Mouse (Mus musculus) lung, adult 18-20 months (tissue): Measurements from ENCODE around the gene Nudt8.
A peak's percentile ranks its signal among the peaks of the same experiment; 100 is the strongest.
"Not testable (repeated sequence)": the region's sequence is repeated elsewhere in the genome, so short reads cannot be mapped to it uniquely, and the experiment has no call there.

Experiments used
- DNase-seq, 2 experiments: peaks; one replicate each; pipeline ENCODE4 v3.0.0; 2022; ENCODE audit warnings: mixed read lengths in 2 of 2

Gene Nudt8

DNA sequence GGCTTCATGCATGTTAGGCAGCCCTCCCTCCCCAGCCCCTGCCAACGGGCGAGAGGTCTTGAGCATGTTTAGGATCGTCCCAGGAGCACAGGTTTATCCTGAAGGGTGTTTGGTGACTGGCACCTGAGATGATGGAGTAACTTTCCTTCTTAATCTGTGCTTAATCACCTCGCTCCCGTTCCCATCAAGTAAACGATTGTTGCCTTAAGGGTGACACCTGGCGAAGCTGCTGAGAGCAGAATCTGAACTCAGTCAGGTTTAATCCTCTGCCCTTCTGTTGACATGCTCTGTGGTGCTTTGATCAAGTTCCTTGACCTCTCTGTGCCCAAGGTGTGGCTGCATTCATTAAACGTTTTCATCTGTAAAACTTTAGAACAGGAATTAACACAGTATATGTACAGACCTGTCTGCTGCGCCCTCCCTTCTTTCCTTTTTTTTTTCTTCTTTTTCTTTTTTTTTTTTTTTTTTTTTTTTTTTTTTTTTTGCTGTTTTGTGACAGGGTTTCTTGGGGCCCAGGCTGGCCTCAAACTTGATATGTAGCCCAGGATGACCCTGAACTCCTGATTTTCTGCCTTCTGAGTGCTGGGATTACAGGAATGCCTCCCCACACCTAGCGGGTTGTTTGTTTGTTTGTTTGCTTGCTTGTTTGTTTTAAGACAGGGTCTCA, 17.7 kb downstream of the Nudt8 start:
- no peak for DNase-seq

DNA sequence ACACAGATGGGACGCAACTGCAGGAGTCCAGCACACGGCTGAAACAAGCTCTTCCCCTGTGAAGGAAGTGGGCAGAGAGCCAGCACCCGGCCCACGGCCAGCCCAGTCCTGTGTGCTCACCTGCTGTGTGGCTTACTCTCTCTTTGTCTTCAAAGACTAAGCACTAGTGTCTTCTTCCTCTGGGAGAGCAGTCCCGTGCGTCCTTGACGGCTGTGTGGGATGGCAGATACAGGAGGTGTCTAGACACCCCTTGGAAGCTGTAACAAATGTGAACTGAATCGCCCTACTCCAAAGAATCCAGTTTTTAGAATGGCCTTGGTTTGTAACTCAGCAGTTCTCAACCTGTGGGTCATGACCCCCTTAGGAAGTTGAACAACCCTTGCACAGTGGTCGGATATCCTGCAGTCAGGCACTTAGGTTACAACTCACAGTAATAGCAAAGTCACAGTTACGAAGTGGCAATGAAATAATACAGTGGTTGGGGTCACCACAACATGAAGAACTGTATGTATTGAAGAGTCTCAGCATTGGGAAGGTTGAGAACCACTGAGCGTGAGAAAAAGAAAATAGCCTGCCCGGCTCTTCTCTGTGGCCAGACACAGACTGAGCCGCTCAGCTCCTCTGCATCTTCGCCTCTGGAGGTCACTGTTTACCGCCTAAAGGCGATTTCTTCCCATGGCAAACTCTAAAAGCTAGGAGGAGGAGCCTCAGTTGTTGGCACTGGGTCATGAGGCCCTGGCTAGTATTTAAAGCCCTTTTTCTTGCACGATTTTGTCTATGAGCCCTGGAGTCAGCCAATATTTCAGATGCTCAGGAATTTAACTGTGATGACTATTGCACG, 18.6 kb downstream of the Nudt8 start:
- DNase-seq, result peak; percentile 85 to 91

DNA sequence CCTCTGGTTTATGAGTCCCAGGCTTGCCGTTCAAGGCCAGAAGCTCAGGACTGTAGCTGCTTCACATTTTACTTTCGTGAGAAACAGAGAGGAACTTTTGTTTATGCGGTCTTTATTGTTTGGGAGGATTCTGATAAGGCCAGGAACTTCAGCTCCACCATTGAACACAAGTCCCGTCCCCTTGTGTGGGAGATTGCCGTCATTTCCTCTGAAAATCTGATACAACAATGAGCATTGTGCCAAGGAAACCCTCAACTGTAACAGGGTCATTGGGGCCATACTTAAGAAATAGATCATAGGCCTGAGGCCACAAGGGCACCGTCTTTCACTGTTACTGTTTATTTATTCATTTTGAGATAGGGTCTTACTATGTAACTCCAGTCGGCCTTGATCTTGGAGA, 22.8 kb downstream of the Nudt8 start:
- no peak for DNase-seq

DNA sequence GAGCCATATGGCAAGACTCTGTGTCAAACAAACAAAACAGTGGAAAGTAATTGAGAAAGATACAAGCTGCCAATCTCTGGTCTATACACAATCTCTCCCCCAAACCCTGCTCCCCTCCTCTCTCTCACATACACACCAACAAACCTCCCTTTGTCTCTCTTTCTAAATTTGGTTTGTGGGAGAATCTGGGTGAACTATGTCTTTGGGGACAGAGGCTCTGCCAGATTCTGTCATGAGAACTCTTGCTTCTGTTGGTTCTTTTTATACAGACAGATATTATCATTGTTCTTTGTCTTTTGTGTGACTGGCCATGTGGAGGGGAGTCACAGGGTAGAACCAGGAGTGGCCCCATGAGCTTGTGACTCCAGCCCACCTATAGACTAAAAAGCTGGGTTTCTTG, 27.2 kb downstream of the Nudt8 start:
- DNase-seq, result no peak

DNA sequence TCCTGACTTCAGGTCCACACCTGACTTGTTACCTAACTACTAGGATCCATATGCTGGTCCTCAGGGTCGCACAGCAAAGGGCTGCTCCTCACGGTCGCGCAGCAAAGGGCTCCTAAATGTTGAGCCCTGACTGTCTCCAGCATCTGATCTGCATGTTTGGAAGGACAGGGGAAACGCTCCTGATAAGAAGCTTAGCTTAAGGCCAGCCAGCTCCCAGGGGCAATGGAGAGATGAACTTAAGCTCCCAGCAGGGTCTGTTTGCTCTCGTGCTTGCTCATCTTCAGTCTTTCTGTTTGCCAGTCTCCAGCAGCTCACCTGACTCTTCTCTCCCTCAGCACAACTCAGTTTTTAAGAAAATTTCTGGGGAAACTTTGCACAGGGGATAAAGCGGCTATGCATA, 32.3 kb downstream of the Nudt8 start:
- DNase-seq, result no peak

DNA sequence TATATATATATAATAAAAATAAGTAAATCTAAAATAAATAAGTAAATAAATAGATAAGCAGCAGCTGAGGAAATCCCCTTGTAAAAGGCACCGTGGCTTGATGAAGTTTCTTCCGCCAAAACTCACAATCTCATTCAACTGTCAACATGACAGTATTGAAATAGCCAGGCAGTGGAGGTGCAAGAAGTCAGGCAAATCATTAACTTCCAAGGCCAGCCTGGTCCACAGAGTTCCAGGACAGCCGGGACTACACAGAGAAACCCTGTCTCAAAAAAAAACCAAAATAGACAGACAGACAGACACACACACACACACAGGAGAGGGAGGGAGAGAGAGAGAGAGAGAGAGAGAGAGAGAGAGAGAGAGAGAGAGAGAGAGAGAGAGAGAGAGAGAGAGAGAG, 32.9 kb downstream of the Nudt8 start:
- DNase-seq, result no peak

DNA sequence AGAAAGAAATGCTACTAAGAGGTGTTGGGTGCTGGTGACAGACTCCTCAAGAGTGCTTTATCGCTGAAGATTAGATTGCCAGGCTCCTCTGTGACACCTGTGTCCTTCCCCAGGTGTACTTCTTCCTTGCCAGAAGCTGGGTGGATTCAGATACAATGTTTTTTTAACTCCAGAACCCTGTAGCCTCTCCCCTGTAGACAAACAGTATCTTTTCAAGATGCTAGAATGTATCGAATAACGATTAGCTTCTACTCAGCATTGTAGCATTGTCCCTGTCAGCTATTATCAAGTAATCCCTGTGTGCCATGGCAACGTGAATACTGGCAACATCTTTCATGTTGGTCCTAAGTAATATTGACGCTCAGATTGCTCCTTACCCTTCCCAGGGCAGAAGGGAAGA, 33.4 kb downstream of the Nudt8 start:
- DNase-seq, result no peak

DNA sequence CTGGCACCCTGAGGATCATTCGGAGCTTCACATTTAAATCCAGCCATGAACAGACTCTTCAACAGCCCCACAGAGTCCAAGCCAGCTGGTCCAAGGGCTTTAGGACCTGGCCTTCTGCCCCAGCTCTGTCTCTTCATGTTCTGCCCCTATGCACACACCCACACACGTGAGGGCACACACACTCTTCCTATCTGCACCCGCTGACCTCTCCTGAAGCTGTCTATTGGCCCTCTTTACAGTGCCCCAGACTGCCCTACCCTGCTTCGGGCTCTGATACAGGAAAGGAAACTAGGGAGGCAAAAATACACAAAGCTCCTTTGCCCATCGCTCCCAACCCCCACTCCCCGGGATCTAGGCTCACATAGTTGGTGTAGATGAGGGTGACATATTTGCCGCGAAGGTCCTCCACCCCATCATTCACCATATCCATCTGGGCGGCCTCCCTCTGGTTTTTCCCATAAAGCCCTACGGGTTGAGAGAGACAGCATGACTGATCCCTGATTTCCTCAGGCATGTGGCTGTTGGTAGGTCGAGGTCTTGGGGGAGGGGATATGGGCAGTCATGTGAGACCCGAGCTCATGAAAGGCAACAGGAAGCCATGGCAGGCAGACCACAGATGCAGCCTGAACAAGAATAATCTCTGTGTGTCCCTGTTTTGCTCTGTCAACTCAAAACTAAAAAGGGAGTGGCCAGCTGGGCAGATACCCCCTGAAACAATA, 36.1 kb downstream of the Nudt8 start:
- no peak for DNase-seq

DNA sequence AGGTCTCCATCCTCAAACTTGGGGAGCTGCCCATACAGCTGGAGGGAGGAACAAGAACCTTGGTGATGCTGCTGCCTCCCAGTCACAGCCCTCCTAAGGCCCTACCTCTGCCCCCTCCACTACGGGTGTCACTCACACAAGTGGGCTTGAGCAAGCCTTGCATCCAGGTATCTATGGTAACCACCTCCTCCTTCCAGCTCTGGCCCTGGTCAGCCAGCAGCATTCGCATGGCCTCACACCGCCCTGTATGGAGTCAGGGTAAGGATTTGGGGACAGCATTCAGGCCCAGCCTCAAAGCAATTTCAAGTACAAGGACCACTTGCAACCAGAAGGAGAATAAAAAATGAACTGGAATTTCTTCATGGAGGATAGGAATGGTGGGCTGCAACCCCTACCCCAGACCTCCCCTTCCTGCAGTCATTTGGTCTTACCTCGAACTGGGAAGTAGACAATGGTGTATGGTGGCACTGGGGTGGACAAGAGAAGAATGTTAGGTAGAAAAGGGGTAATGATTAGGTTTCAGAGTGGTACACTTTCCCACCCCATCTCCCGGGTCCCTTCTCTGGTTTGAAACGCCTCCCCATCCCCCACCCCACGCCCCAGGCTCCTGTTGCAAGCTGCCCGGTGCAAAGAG, 36.9 kb downstream of the Nudt8 start:
- DNase-seq, result not testable (repeated sequence)

DNA sequence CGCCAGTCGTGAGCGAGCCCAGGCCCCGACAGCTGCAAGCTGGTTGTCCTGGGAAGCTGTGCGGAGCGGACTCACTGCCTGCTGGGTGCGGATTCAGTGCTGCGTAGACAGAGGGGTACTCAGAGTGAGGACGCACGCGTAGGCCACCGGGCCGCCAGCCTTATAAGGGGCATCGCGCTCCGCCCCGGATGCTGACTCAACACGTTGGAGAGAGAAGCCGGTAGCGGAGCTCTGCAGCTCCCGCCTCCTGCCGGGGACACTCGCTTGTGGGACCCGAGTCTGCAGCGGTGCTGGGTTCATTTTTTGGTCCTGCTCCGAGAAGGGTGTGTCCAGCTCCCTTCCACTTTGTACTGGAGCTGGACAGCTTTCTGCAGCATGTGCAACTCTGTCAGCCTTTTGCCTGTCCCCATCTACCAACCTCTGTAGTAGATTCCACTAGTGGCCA, 37.4 kb downstream of the Nudt8 start, which contains the start of gene Gstp1:
Gstp1 (minus strand) TSS at position 198 of the 445 bp plus-strand sequence.
- peak; percentile 92 to 94 for DNase-seq

DNA sequence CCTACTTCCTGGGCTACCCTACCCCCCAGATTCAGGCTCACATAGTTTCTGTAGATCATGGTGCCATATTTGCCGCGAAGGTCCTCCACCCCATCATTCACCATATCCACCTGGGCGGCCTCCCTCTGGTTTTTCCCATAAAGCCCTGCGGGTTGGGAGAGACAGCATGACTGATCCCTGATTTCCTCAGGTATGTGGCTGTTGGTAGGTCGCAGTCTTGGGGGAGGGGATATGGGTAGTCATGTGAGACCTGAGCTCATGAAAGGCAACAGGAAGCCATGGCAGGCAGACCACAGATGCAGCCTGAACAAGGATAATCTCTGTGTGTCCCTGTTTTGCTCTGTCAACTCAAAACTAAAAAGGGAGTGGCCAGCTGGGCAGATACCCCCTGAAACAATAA, 40.6 kb downstream of the Nudt8 start:
- not testable (repeated sequence) for DNase-seq

DNA sequence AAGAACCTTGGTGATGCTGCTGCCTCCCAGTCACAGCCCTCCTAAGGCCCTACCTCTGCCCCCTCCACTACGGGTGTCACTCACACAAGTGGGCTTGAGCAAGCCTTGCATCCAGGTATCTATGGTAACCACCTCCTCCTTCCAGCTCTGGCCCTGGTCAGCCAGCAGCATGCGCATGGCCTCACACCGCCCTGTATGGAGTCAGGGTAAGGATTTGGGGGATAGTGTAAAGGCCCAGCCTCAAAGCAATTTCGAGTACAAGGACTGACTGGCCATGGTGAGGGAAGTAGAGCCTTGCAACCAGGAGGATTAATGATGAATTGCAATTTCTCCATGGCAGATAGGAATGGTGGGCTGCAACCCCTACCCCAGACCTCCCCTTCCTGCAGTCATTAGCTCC, 41.1 kb downstream of the Nudt8 start:
- DNase-seq, result not testable (repeated sequence)

DNA sequence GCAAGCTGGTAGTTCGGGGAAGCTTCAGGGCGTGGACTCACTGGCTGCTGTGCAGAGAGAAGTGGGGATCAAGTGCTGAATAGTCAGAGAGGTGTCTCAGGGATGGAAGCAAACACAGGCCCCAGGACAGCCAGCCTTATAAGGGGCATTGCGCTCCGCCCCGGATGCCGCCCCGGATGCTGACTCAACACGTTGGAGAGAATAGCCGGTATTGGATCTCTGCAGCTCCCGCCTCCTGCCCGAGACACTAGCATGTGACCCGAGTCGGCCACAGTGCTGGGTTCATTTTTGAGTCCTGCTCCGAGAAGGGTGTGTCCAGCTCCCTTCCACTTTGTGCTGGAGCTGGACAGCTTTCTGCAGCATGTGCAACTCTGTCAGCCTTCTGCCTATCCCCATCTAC, 41.7 kb downstream of the Nudt8 start:
- peak; percentile 67 to 73 for DNase-seq

DNA sequence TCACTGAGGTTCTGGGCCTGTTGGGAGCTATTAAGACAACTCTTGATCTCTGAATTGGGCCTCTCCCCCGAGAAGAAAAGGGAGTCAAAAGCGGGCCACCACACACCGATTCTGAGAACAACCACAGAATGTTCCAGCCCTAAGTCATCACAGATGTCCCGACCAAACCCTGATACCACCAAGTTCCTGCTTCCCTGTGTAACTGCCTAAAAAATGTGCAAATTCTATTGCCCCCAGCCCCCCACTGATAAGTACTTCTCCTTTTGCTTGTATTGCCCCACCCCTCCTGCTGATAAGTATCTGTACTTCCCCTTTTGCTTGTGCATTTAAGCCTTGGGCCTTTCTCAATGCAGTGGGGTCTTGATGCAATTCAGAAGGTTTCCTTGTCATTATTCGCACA, 43.7 kb downstream of the Nudt8 start:
- DNase-seq, result not testable (repeated sequence)

DNA sequence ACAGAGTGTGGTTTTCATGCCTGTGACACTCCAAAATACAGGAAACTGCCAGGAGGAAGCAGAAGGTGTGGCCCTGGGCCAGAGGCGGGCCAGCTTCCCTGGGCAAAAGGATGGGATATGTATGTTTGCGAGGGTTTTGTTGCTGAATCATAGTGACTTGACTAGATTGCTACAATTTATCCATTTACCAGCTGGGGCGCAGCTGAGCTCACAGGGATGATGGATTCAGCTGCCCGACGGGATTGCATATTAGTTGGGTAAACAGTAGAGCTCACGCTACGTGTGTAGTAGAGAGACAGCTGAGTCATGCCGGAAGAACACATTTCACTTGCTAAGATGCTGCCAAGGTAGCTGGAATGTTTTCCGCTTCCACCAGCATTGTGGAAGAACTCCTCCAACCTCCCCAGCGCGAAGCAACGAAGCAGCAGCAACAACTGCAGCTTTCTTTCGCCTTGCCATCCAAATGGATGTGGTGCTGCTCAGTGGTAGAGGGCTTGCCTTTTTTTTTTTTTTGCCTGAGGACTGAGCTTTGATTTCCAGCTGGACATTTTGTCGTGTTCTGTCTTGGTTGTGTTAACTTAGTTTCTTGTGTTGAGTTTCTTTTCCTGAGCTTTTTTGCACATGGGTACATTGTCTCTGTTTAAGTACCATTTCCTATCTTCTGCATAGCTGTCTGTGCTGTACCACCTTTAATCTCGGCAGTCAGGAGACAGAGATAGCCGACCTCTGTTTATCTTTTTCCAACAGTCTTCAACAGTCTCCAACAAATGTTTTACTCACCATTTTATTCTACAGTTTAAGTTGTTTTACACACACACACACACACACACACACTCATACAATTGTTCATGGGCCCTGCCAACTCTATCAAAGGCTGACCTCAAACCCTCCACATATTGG, 45.8 kb downstream of the Nudt8 start, which contains the start of gene Gstp2:
Gstp2 (minus strand) TSS at position 58 of the 900 bp plus-strand sequence.
- DNase-seq, result peak; percentile 89 to 94

DNA sequence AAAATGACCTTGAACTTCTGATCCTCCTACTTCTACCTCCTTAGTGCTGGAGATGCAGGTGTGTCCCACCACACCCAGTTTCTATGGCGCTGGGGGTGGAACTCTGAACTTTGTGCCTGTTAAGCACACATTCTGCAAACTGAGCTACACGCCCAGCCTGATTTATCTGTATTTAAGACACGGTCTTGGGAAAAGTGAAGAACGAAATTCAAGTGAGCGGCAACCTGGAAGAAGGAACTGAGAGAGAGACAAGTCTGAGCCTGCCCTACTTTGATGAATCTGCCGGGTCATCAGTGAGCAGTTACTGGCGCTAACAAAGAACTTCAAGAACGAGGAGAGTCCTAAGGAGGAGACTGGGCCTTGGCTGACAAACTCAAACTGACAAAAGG, 46.5 kb downstream of the Nudt8 start:
- peak in 1 of 2 experiments; percentile 41 for DNase-seq

DNA sequence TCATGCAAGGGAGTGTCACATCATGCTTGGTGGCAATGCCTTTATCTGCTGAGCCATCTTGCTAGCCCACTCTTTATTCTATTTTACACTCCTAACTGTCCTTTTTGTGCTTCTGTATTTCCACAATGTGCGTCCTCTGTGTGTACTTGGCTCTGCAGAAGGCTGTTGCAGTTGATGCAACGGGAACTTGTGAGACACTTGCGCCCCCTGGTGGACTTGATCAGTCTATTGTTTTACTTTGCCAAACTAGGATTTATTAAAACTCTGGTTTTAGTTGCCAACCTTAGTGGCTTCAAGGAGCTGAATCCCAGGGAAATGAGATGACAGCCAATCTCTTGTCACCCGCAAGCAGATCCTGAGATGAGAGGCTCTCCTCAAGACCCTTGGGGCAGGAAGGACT, 47.5 kb downstream of the Nudt8 start:
- peak; percentile 75 to 83 for DNase-seq

DNA sequence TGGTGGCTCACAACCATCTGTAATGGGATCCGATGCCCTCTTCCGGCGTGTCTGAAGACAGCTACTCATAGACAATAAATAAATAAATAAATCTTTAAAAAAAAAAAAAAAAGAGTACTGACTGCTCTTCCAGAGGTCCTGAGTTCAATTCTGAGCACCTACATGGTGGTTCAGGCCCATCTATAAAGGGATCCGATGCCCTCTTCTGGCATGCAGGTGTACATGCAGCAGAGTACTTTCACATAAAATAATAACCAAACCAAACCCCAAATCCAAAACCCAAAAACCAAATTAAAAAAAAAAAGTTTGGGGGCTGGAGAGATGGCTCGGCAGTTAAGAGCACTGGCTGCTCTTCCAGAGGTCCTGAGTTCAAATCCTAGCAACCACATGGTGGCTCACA, 48.7 kb downstream of the Nudt8 start:
- not testable (repeated sequence) for DNase-seq

DNA sequence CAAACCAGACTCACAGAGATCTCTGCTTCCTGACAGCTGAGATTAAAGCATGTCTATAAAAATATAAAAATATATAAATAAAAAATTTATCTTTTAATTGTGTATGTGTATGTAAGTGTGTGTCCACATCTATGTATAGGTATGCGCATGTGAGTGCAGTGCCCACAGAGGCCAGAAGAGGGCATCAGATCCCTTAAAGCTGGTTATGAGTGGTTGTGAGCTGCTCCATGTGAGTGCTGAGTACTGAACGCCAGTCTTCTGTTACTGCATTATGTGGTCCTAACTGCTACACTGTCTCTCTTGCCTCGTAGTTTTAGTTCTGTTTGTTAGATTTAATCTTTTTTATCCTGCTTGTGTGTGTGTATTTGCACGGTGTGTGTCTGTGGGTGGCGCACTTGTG, 50.6 kb downstream of the Nudt8 start:
- no peak for DNase-seq
